Mouse (Mus musculus): ENCODE data around the gene Gpr153. TPM values are rescaled to one million over a fixed set of nuclear protein-coding genes. Genes with fewer than 3 reads are reported as not detected.

Gene Gpr153
- total RNA-seq, 2 experiments from 2014 or later = 0.12 TPM; not detected in 1

DNA sequence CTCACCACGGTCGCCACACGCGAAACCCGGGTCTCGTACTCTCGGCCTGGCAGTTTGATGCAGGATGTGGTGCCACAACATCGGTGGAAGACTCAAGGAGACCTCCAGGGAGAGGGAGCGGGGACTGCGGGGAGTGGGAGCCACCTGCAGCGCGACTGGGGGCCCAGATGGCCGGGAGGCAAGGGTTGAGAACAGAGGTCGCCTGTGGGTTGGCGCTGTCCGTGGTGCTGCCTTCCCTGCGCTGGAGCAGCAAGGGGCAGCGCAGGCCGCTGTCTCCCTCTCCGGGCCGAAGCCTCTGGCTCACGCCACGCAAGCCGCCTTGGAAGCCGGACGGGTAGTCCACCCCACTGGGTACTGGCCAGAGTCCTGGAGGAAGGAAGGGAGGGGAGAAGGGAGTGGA is 12.9 kb downstream of the Gpr153 start:
- ATAC-seq (replicated peaks; ENCODE audit: poor library complexity) = peak; percentile 64

DNA sequence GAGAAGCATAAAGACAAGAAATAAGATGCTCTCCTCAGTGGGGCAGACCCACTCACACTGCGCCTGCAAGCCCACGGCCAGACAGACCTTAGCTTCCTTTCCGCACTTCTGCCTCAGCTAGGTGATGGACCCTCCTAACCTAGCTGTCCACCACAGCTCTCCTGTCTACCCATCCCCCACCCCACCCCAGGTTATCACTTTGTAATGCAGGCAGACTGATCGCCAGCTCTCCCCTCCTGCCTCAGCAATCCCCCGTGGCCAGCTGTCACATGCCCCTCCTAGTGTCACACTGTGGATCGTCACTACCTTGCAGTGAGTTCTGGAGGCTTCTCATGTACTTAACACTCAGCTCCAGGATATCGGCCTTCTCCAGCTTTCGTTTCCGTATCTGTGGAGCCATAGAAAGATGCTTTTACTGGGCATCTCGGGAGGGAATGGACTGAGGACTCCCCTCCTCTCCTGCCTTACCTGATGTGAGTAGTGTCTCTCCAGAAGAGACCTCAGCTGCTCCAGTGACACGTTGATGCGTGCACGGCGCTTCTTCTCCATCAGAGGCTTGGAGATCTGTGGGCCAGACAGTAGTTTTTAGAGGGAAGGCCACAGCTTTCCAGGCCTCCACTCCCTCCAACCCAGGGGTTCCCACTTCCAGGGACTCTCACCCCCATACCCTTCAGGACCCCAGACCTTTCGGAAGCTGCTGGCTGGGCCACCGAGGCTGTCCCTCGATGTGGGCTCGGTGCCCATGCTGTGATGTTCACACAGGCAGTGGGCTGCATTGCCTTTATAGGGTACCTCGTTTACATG is 13.5 kb downstream of the Gpr153 start:
- ATAC-seq (replicated peaks; ENCODE audit: poor library complexity) = no peak

DNA sequence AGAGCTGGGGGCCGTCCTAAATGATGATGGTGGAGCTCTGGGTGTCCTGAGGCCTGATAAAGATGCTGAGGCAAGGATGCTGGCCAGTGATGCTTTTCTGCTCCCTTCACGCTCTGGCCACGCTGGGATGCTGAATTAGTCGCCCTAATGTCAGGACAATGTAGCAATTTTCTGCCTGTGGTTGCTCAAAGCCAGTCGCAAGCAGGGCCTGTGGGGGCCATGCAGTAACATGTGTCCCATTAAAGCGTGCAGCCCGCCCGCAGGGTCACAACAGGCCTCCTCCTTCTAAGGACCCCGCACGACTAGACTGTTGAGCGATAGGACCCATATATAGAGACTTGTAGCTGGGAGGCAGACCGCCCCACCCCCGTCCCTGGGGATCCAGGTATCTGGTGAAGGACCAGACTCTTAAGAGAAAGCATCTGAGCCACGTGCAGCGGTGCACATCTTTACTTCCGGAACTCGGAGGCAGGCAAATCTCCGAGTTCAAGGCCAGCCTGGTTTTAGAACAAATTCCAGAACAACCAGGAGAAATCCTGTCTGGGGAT is 14.4 kb downstream of the Gpr153 start:
- ATAC-seq (replicated peaks; ENCODE audit: poor library complexity) = no peak

DNA sequence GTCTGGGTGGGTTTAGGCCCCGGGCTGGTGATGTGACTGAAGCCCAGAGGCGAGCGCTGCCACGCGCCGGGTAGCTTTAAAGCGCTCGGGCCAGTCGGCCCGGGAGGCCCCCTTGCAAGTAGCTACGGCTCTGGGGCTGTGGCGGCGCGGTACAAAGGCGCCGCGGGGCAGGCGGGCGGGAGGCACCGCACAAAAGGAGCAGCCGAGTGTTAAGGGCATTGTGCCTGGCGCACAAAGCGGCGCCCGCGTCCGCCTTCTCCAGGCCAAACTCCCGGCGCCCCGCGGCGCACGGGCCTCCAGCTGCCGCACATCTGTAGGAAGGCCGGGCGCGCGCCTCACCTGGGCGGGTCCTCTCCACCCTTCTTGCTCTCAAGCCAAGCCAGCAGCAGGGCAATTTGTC is 16.4 kb downstream of the Gpr153 start:
- ATAC-seq (replicated peaks; ENCODE audit: poor library complexity) = no peak

DNA sequence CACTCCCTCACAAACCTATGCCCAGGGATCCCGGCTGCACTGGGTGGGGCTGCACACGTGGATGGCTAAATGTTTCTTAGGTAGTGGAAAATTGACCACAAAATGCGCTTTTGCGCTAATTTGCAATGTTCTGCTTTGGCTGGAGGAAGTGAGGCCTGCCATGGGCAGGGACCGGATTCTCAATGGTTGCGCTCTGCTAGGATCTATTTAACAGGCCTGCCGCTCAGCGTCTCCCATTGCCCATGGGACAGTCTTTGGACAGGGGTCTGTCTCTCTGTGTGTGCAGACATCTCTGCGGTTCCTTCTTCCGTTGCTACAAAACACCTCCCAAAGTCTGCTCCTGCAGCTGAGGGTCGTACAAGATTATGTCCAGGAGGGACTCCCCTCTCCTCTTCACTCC is 17.0 kb downstream of the Gpr153 start:
- no peak for ATAC-seq (replicated peaks; ENCODE audit: poor library complexity)

DNA sequence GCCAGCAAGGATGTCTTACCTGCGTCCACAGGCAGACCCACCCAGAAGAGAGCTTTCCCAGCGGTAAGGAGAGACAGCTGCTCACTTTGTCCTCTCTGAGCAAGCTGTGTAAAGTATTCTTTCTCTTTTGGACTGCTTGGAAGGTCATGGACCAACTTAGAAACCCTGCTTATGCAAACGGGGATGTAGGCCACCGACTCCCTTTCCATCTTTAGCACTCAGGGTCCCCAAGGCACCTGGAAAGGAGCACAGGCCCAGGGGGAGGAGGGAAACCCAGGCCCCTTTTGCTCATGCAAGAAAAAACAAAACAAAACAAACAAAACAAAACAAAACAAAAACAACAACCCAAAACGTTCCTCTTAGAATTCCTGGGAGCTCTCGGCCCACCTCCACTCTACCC is 17.5 kb downstream of the Gpr153 start, which contains the start of gene Hes3:
Hes3 (minus strand) TSS at position 101 of the 400 bp plus-strand sequence.
- no peak for ATAC-seq (replicated peaks; ENCODE audit: poor library complexity)

DNA sequence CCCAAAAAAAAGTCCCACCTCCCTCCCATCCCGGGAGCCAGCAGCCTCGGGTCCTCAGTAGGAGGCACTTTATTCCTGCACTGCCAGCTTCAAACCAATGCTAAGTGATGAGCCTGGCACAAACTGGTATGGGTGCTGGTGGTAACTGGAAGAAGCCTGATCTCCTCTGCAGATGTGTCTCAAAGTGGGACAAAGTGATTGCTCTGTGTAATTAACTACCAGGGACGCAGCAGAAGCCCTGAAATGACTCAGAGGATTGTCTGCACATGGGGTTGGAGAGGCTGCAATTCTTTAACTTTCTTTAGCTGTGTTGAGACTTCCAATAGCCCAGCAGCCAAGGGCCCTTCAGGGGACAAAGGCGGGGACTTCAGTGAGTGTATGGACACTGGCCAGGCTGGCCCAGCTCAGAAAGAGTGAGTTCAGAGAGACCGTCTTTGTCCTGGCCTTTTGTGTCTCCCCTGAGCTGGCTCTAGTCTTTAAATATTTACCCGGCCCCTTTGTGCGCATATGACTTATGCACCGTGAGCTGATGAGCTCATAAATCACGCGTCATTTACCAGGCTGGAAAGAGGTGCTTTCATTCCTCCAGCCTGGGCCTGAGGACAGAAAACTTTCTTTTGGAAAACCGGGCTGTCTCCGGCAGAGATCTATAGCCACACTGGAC is 18.2 kb downstream of the Gpr153 start:
- ATAC-seq (replicated peaks; ENCODE audit: poor library complexity) = no peak

DNA sequence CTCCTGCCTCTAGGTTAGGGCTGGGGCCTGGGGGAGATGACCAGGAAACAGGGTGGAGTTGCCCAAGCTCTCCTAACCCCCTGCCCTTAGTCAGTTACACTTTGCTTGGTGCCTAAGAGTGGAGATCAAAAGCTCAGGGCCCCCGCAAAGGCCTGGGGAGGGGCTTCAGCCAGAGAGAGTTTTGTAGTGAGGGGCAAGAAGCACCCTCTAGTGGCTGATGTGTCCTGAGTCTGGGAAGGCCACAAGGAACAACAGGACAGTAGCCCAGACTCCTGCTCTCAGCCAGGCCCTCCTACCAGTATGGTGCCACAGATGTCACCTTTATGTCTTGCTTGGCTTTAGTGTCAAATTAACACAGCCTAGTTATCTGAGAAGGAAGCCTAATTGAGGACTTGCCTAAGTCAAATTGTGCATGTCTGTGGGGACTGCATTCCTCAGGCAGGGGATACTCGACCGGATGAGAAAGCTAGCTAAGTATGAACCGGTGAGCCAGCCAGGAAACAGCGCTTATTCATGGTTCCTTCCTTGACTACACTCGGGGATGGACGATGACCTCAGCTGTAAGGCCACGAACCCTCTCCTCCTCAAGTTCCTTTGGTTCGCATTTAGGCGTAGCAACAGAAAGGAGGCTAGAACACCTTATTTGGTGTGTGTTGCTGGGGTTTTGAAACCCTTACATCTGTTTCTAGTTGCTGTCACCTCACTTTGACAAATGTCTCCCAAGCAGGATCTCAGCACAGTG is 20.3 kb downstream of the Gpr153 start:
- ATAC-seq (replicated peaks; ENCODE audit: poor library complexity) = no peak

DNA sequence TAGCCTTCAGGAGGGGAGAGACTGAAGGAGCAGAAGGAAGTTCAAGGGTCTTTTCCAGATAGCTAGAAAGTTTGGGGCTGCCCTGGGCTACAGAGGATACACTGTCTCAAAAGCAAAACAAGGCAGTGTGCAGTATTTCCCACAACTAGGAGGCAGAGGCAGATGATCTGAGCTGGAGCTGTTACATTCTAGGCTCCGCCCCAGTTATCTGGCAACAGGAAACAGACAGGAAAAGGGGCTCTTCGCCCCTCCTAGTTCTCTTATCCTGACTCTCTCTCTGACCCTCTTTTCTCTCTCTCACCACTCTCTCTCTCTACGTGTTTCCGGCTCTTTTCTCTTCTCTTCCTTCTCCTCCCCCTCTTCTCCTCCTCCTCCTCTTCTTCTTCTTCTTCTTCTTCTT is 21.9 kb downstream of the Gpr153 start:
- ATAC-seq (replicated peaks; ENCODE audit: poor library complexity) = peak; percentile 55

DNA sequence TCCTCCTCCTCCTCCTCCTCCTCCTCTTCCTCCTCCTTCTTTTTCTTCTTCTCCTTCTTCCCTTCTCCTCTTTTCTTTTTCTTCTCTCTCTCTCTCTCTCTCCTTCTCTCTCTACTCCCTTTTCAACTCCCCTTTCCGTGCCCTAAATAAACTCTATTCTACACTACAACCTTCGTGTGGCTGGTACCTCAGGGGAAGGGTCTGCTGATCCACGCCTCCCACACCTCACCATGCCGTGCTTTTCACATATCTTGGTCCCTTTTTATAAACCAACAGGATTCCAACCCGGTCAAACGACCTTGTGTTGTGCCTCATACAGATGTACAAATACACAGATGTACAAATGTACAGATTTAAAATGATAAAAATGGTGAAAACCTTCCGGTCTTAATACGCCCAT is 22.3 kb downstream of the Gpr153 start:
- no peak for ATAC-seq (replicated peaks; ENCODE audit: poor library complexity)

DNA sequence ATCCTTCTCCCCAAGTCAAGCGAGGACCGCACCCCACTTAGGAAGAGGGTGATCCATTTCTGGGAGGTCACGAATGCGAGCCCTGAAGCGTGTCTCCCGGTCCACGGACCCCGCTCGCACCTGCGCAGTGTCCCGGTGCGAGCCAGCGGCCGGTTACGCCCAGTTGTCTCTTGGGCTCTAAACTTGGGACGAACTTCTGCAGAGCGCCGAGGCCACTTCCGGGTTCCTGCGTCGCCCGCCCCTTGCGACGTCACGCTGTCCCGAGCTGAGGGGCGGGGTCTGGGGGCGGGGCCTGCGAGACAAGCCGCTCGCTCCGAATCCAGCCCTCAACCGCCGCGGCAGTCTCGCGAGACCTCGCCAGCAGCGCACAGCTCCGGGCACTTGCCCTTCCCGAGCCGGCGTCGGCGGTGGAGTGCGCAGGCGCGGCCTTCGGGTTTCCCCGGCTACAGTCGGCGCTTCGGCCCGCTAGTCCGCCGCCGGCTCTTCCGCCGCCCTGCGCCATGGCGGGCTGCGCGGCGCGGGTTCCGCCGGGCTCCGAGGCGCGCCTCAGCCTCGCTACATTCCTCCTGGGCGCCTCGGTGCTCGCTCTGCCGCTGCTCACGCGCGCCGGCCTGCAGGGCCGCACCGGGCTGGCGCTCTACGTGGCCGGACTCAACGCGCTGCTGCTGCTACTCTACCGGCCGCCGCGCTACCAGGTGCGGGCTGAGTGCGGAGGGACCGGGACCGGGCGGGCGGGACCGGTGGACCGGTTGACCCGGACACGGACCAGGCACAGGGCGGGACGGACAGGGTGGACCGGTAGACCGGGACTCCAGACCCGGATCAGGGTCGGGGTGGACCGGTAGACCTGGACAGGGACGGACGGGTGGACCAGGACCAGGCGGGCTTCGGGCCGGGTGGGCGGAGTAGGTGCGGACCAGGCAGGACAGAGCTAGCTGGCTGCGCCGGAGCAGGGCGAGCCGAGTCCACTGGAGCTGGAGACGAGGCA is 23.1 kb downstream of the Gpr153 start, which contains the start of gene Icmt:
Icmt (plus strand) TSS at position 354 of the 988 bp plus-strand sequence.
- ATAC-seq (replicated peaks; ENCODE audit: poor library complexity) = peak; percentile 79

DNA sequence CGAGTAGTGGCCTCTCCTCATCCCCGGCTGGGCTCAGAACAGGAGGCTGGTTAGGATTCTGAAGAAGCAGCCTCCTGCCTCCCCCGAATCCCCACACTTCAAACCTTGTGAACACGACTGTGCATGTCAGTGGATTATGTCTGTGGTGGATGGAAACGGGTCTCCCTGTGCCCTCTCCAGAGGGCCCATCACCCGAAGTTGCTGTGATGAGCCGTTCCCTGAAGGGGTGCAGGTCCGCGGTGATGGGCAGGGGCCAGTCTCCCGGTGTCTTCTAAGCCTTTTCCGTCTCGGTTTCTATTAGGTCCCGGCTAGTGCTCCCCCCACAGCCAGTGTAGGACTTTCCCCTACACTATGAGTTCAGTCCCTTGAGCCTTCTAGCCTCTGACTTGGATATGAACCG is 24.8 kb downstream of the Gpr153 start:
- ATAC-seq (replicated peaks; ENCODE audit: poor library complexity) = no peak

DNA sequence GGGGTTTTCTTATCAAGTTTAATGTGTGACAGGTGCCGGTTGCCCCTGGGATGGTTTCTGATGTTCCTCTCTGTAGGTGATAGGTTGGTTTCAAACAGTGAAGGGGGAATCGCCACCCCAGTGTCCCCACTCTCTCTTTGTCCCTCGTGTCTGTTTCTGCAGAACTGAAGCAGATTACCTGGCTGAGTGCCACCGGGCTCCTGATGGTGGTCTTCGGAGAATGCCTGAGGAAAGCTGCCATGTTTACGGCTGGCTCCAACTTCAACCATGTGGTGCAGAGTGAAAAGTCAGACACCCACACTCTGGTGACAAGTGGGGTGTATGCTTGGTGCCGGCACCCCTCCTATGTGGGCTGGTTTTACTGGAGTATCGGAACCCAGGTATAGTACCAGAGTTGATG is 26.3 kb downstream of the Gpr153 start:
- no peak for ATAC-seq (replicated peaks; ENCODE audit: poor library complexity)

DNA sequence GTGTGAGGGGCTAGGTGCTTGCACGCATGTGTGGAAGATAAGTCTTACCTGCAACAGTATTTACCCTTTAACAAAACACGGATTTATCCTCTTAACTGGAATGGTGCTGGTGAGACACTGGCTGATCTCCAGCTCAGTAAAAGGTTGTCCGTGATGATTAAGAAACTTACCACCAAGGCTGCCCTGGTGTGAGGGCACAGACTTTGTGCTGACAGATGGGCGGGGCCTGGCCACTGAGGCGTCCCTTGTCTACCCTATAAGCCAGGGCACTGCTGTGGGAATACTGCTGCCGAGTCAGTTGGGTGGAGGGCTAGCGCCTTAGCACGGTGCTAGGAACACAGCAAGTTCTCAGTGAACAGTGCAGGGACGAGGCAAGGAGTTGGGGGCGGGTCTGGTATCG is 28.0 kb downstream of the Gpr153 start:
- no peak for ATAC-seq (replicated peaks; ENCODE audit: poor library complexity)

DNA sequence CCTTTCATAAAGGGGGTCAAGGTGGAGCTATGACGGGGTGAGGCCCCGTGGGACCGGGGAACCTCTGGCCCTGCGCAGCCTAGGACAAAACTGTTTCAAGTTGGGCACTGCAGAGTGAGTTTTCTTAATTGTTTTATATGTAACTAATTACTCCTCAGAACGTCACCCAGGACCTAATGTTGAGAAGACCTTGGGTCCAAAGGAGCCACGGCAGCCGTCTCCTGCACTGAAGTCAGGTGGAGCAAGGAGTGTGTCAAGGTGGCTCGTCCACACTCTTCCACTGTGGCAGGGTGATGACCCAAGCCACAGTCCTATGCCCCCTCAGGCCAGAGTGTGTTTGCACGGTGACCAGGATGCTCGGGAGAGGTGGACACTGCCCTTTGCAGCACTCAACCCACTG is 29.1 kb downstream of the Gpr153 start:
- ATAC-seq (replicated peaks; ENCODE audit: poor library complexity) = no peak

DNA sequence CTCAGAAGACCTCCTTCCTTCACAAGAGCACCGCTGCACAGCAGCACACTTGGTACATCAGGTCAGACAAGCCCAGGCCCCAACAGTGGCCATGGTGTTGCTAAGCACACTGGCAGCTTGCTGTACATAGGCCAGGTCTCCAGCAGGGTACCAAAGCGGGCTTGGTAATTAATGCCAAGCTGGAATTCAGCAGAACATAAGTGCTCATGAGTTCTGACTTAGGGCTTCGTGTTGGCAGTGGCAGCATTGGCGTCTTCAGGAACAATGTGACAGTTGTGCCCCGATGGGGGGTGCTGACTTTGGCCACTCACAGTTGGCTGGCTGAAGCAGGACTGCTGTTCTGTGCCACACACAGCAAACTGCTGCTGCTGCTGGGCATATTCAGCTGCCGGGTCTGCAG is 30.7 kb downstream of the Gpr153 start:
- no peak for ATAC-seq (replicated peaks; ENCODE audit: poor library complexity)

DNA sequence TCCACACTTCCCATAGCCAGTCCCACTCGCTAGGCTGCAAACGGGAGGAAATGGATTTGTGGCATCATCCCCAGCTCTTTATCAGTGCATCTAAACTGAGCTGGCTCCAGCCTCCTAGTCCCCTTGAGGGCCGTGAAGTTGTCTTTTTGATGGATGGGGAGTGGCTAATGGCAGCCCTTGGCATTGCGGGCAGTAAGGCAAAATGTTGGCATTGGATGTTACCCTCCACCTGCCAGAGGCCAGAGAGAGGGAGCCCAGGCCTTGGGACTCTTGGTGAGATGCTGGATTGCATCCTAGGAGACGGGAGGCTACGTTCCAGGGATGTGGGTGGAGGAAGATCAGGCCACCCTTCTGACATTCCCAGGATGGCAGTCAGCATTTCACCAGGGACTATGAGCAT is 32.0 kb downstream of the Gpr153 start:
- ATAC-seq (replicated peaks; ENCODE audit: poor library complexity) = no peak

DNA sequence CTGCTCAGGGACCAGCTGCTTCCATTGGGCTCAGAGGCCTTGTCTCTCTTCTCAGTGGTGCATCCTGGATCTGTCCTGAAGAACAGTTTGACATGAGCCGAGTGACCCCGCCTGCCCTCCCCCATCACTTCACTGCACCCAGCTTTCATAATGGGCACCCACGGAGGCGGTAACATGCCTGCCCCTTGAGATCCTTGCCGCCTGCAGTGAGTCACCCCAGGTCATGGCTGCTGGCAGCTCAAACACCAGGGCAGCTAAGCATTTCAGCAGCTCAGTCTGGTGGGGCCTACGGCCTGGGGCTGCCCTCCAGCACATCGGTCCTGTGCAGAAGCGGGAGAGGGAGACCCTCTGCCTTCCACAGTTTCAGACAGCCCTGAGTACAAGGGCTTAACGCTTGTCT is 33.5 kb downstream of the Gpr153 start:
- ATAC-seq (replicated peaks; ENCODE audit: poor library complexity) = no peak

DNA sequence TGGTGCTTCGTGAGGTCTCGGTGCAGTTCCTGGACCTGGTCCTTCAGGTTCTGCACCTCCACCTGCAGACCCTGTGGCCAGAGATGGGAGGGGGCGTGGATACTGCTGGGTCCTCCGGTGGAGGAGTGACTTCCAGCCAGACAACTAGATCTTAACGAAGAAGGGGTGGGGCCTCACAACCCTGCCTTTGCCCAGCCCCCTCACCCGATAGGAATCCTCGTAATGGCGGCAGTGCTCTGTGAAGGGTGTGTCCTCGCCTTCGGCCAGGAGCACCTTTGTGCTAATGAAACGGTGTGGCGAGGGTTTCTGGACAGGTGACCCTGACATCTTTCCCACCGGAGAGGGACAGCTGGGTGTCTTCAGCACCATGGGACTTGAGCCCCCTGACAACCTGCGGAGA is 38.2 kb downstream of the Gpr153 start:
- ATAC-seq (replicated peaks; ENCODE audit: poor library complexity) = no peak

DNA sequence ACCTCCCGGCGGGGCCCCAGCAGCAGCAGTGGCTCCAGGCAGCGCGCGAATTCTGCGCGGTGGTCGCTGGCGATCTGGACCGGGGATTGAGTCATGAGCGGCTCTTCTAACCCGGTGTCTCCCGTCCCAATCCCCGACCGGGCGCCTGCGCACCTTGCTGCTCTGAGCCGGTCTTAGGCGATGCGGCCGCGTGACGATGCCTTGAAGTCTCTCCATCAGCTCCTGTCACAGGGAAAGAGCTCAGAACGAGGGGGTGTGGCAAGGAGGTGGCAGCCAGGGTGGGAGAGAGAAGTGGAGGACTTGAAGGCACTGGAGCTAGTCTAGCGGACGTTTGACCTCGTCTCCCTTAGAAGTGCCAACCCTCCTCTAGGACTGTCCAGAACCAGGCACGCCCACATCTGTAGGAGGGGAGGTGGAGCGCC is 39.2 kb downstream of the Gpr153 start:
- peak; percentile 32 for ATAC-seq (replicated peaks; ENCODE audit: poor library complexity)
